Mouse (Mus musculus) thymus, adult 2 months (tissue): ENCODE data around the gene Myrip. TPM values are rescaled to one million over a fixed set of nuclear protein-coding genes. Genes with fewer than 3 reads are reported as not detected.

Experiments used
- DNase-seq: peaks from one replicate; pipeline ENCODE4 v3.0.0; 2021
- H3K27ac ChIP-seq: fragments of 200-500 bp; 2 replicates; pipeline ENCODE4 v1.5.1; 2012; ENCODE audit warnings: low read length, control low read depth; ENCODE audit not compliant: control insufficient read depth, insufficient read depth
- H3K27me3 ChIP-seq: fragments of 200-500 bp; 2 replicates; pipeline ENCODE4 v1.6.1; 2012; ENCODE audit warnings: mild to moderate bottlenecking, low read length, moderate library complexity, mixed read lengths; ENCODE audit not compliant: control insufficient read depth, insufficient read depth
- H3K36me3 ChIP-seq: fragments of 200-500 bp; 2 replicates; pipeline ENCODE4 v1.6.1; 2012; ENCODE audit warnings: mild to moderate bottlenecking, low read length, moderate library complexity; ENCODE audit not compliant: control insufficient read depth, insufficient read depth
- H3K4me1 ChIP-seq: fragments of 200-500 bp; replicated peaks from 2 replicates; pipeline ENCODE4 v1.6.1; 2012; ENCODE audit warnings: low read length; ENCODE audit not compliant: control insufficient read depth, insufficient read depth
- H3K4me3 ChIP-seq: fragments of 200-500 bp; 2 replicates; pipeline ENCODE4 v1.5.1; 2012; ENCODE audit warnings: mild to moderate bottlenecking, low read length, control low read depth, moderate library complexity; ENCODE audit not compliant: control insufficient read depth, insufficient read depth
- CTCF ChIP-seq: fragments of 200-500 bp; IDR thresholded peaks from 2 replicates; pipeline ENCODE4 v1.5.1; 2012; ENCODE audit warnings: mild to moderate bottlenecking, control low read depth, low read length, moderate library complexity, borderline replicate concordance; ENCODE audit not compliant: control insufficient read depth, poor library complexity, insufficient read depth; ENCODE audit errors: extremely low read depth
- POLR2A ChIP-seq: fragments of 200-500 bp; IDR thresholded peaks from 2 replicates; pipeline ENCODE4 v1.6.1; 2012; ENCODE audit warnings: mild to moderate bottlenecking, low read length, control low read depth, moderate library complexity; ENCODE audit not compliant: control insufficient read depth, poor library complexity, insufficient read depth; ENCODE audit errors: extremely low read depth
- WGBS: fragments of 180-500 bp; shearing (Covaris S2); methylation state at CpG from one replicate; pipeline ENCODE4 v1.1.7; 2018; 5-methylcytosine and 5-hydroxymethylcytosine counted together
- polyA plus RNA-seq: library from polyadenylated mRNA; depleted of rRNA; stranded (reverse); fragments of >200 nt; gene quantifications from 2 replicates; pipeline ENCODE4 v1.2.3, GENCODE M21; 2012

The Myrip gene
- polyA plus RNA-seq, 1 experiment = 1.5 TPM

DNA sequence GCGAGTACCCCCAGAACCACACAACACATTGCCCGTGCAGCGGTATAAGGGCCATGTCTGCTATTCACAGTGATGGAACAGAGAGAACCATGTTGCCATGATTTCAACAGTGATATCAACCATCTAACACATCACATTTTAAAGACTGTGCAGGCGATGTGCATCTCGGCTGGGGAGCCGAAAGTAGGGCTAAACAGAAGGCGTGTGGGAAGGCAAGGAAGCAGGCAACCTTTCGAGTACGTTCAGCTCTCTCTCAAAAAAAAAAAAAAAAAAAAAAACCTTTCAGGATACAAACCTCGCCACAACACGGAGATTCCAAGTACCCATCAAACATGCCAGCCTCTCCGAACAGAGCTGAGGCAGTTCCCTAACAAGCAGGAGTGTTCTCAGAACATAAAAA, 17.8 kb upstream of the Myrip start:
- Histone ChIP-seq H3K36me3 (no peaks in the 10 kb centered on the region), H3K4me3 (no peak overlapping the region), H3K27ac (no peak overlapping the region), H3K27me3 (no peaks in the 10 kb centered on the region), H3K4me1 (no peaks in the 10 kb centered on the region)
- DNase-seq = no peak
- WGBS = 93% methylated on average over 12 of the region's 12 CpGs
- TF ChIP-seq CTCF = no peak
- TF ChIP-seq POLR2A = no peak

DNA sequence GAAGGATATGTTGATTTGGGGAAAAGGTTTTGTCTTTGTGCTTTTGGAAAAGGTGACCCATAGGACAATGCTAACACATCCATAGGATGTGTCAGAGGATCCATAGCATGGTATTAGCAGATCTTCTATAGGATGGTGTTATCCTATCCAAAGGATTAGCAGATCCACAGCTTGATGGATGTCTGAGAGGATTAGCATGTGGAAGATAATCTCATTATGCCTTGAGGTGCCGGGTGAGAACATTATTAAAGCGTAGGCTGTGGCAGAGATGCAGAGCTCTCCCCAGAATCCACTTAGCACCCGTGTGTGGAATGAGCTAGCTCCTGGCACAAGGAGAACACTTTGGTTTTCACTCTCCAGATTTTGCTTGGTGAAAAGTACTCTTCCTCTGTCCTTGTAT, 13.3 kb upstream of the Myrip start:
- 82% methylated on average over 3 of the region's 3 CpGs for WGBS
- TF ChIP-seq CTCF (no peak), POLR2A (no peak)
- no peak overlapping the region for H3K27ac ChIP-seq
- H3K4me1 ChIP-seq = peaks cover 6% of the 10 kb centered on the region; the same call in 1 of the 2 replicates
- no peak for DNase-seq
- no peaks in the 10 kb centered on the region for H3K36me3 ChIP-seq
- H3K4me3 ChIP-seq = no peak overlapping the region
- H3K27me3 ChIP-seq = no peaks in the 10 kb centered on the region

- H3K4me1 ChIP-seq = peaks cover 6% of the 10 kb centered on the region; the same call in 1 of the 2 replicates
- 95% methylated on average over 2 of the region's 2 CpGs for WGBS
- no peaks in the 10 kb centered on the region; the same call in 1 of the 2 replicates for H3K27me3 ChIP-seq
- no peak for TF ChIP-seq CTCF
- TF ChIP-seq POLR2A = no peak
- H3K4me3 ChIP-seq = no peak overlapping the region
- H3K36me3 ChIP-seq = no peaks in the 10 kb centered on the region
- H3K27ac ChIP-seq = no peak overlapping the region
- no peak for DNase-seq
Measured at GRCm38 (mm10) chr9:120290375-120290774, 10.9 kb upstream of the Myrip start.

- Histone ChIP-seq H3K27me3 (no peaks in the 10 kb centered on the region; the same call in 1 of the 2 replicates), H3K36me3 (no peaks in the 10 kb centered on the region), H3K4me1 (peaks cover 6% of the 10 kb centered on the region; the same call in 1 of the 2 replicates), H3K27ac (no peak overlapping the region), H3K4me3 (no peak overlapping the region)
- no peak for DNase-seq
- 64% methylated on average over 5 of the region's 5 CpGs for WGBS
- TF ChIP-seq CTCF = no peak
- TF ChIP-seq POLR2A = no peak
Measured at GRCm38 (mm10) chr9:120292488-120292887, 8.8 kb upstream of the Myrip start.

GRCm38 (mm10) chr9:120295527-120295926, 5.8 kb upstream of the Myrip start:
- 82% methylated on average over 5 of the region's 5 CpGs for WGBS
- Histone ChIP-seq H3K27me3 (no peaks in the 10 kb centered on the region; the same call in 1 of the 2 replicates), H3K4me1 (no peaks in the 10 kb centered on the region), H3K36me3 (no peaks in the 10 kb centered on the region), H3K27ac (no peak overlapping the region), H3K4me3 (no peak overlapping the region)
- no peak for DNase-seq
- TF ChIP-seq CTCF (no peak), POLR2A (no peak)

DNA sequence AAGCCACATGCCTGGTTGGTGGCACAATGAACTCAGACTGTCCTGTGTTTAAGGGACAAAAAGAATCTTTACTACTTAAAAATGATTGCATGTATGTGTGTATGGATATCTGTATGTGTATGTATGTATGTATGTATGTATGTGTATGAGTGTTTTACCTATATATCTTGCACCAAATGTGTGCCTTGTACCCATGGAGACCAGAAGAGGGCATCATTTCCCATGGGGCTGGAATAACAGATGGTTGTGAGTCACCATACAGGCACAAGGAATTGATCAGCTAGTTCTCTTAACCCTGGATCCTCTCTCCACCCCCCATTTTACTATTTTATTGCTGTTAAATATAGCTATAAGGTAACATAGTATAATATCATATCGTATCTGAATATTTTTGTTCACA, 4.4 kb upstream of the Myrip start:
- H3K27me3 ChIP-seq = no peaks in the 10 kb centered on the region; the same call in 1 of the 2 replicates
- H3K27ac ChIP-seq = no peak overlapping the region
- TF ChIP-seq CTCF = no peak
- no peak for TF ChIP-seq POLR2A
- 97% methylated on average over 1 of the region's 1 CpGs for WGBS
- DNase-seq = no peak
- H3K4me1 ChIP-seq = no peaks in the 10 kb centered on the region
- no peak overlapping the region for H3K4me3 ChIP-seq
- H3K36me3 ChIP-seq = no peaks in the 10 kb centered on the region

GRCm38 (mm10) chr9:120299429-120299828, 1.9 kb upstream of the Myrip start:
- TF ChIP-seq POLR2A = no peak
- TF ChIP-seq CTCF = no peak
- Histone ChIP-seq H3K27me3 (peaks cover 3% of the 10 kb centered on the region; the same call in 1 of the 2 replicates), H3K36me3 (no peaks in the 10 kb centered on the region), H3K27ac (no peak overlapping the region), H3K4me1 (no peaks in the 10 kb centered on the region), H3K4me3 (no peak overlapping the region)
- WGBS = 84% methylated on average over 2 of the region's 2 CpGs
- no peak for DNase-seq
